Mouse (Mus musculus): Measurements from ENCODE around the gene Zan. TPM values are rescaled to one million over a fixed set of nuclear protein-coding genes. Genes with fewer than 3 reads are reported as not detected.

Gene Zan
- polyA plus RNA-seq (2012; rRNA removed; ENCODE audit: low replicate concordance) = 0.19 and 0.31 TPM in 2 replicates

DNA sequence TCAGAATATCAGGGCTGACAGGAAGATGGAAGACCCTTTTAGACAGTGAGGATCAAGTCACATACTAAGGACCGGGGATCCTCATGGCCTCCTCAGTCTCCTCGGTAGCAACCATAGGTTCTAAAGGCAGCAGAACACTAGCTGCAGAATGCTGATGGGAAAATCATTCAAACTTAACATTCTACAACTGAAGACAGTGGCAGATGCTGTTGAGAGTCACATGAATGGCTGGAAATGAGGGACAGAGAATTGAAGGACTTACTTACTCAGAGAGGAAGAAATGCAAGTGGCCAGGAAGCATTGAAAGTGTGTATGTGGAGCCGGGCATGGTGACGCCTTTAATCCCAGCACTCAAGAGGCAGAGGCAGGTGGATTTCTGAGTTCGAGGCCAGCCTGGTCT is at the start of gene Zan:
TSS of gene Zan (minus strand) at position 101 of the 400 bp plus-strand sequence.

GRCm38 (mm10) chr5:137518436-137518835 is 41.6 kb upstream of the Zan start, which contains the start of gene Gigyf1:
Gene Gigyf1 (plus strand): TSS chr5:137518548.

DNA sequence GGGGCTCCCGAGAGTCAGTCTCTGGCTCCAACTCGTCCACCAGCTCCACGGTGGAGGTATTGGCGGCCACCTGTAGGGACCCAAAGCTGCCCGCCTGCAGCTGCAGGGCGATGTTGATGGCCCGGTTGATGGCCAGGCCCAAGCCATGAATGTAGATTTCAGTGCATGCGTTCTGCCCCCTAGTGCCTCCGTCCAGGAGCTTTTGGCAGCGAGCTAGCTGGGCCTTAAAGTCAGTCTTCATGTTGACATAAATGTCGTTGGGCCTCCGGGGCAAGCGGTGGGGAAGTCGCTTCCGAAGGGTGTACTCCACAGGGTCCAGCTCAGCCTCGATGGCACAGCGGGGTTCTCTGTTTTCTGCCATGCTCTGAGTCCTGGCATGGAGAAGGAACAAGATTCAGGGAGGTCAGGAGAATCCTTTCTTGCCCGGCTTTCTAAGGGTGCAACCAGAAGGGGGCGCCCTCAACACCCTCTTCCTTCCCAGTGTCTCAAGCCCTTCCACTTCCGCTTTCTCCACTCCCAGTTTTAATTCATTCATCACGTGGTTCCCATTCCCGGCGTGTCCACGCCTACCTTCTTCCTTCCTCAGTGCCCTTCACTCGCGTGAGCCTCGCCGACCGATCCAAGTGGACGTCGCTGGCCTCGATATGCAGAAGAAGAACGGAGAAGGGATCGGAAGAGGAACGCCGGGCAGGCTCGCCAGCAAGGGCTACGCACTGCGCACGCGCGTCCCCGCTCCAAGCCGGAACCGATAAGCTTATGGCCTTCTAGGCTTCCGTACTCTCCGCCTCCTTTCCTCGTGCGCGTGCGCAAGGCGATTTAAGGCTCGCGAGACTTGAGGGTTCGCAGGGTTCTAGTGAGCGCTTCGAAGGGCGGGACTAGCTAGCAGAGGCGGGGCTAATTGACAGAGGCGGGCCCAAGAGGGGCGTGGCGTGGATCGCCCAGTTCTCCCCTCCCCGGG is 25.1 kb upstream of the Zan start, which contains the start of gene Pop7:
TSS of gene Pop7 (minus strand) at position 810 of the 958 bp plus-strand sequence.

DNA sequence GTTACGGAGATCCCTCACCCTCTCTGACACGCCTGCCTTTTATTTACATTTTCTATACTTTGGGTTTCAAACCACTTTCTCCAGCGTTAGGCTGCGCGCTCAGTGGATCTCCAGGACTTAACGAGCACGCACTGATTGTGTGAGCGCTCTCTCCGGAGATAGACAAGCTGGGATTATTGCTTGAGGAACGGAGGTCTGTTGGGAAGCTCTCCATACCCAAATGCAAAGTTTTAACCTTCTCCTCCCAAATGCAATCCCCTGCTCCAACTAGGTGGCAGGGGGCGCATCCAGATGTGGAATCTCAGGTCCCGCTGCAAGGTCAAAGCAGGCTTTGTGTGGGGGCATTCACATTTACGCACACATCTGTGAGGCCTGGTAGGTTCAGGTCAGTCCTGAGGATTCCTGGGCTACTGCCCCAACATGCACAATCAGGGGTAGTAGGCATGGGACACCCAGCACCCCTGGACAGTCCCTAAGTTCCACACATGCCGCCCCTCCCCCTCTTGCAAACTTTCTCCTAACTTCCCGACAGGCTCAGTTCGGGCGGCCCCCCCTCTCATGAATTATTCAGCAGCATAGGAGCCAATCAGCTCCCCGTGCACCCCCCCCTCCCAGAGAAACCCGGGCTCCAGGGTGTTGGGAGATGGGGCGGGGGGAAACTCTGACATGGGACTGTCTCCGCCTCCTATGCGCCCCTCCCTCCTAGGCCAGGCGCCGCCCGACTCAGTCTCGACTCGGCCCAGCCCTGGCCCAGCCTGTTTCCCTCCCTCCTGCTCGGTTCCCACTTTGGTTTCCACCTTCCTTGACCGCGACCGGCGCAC is 127.3 kb downstream of the Zan start, which contains the start of gene Ephb4:
TSS of gene Ephb4 (plus strand) at position 726 of the 821 bp plus-strand sequence.

GRCm38 (mm10) chr5:137333512-137334174 is 143.2 kb downstream of the Zan start, which contains the start of gene Slc12a9:
Gene Slc12a9 (minus strand): TSS chr5:137333597.

Other genes with a start within 250 kb of the Zan start
- 2.0 and 2.2 TPM in 2 replicates for gene Ache, start 189.5 kb downstream of the Zan start, polyA plus RNA-seq (2012; rRNA removed; ENCODE audit: low replicate concordance)
- 10.1 TPM in 2 replicates for gene Ufsp1, start 182.4 kb downstream of the Zan start, polyA plus RNA-seq (2012; rRNA removed; ENCODE audit: low replicate concordance)
- gene Srrt, start 169.4 kb downstream of the Zan start, polyA plus RNA-seq (2012; rRNA removed; ENCODE audit: low replicate concordance) = 95.3 and 209 TPM in 2 replicates
- gene Trip6, start 162.7 kb downstream of the Zan start, polyA plus RNA-seq (2012; rRNA removed; ENCODE audit: low replicate concordance) = 58.7 and 109 TPM in 2 replicates
- gene Slc12a9, start 143.5 kb downstream of the Zan start, polyA plus RNA-seq (2012; rRNA removed; ENCODE audit: low replicate concordance) = 19.7 and 28.1 TPM in 2 replicates
- gene Ephb4, start 127.0 kb downstream of the Zan start, polyA plus RNA-seq (2012; rRNA removed; ENCODE audit: low replicate concordance) = 51.9 and 77.0 TPM in 2 replicates
- 36.0 and 53.4 TPM in 2 replicates for gene Pop7, start 25.5 kb upstream of the Zan start, polyA plus RNA-seq (2012; rRNA removed; ENCODE audit: low replicate concordance)
- 25.9 and 42.7 TPM in 2 replicates for gene Gigyf1, start 41.5 kb upstream of the Zan start, polyA plus RNA-seq (2012; rRNA removed; ENCODE audit: low replicate concordance)
- not detected in 2 replicates for gene Epo, start 56.2 kb upstream of the Zan start, polyA plus RNA-seq (2012; rRNA removed; ENCODE audit: low replicate concordance)
- 882 and 932 TPM in 2 replicates for gene Gnb2, start 56.4 kb upstream of the Zan start, polyA plus RNA-seq (2012; rRNA removed; ENCODE audit: low replicate concordance)
- 0.14 and 1.6 TPM in 2 replicates for gene Actl6b, start 76.5 kb upstream of the Zan start, polyA plus RNA-seq (2012; rRNA removed; ENCODE audit: low replicate concordance)
- gene Tfr2, start 92.8 kb upstream of the Zan start, polyA plus RNA-seq (2012; rRNA removed; ENCODE audit: low replicate concordance) = 5.8 and 25.3 TPM in 2 replicates
- gene Mospd3, start 124.0 kb upstream of the Zan start, polyA plus RNA-seq (2012; rRNA removed; ENCODE audit: low replicate concordance) = 85.2 and 108 TPM in 2 replicates
- 140 and 168 TPM in 2 replicates for gene Pcolce, start 136.7 kb upstream of the Zan start, polyA plus RNA-seq (2012; rRNA removed; ENCODE audit: low replicate concordance)
- gene Fbxo24, start 151.9 kb upstream of the Zan start, polyA plus RNA-seq (2012; rRNA removed; ENCODE audit: low replicate concordance) = 0.71 and 0.79 TPM in 2 replicates
- 37.2 and 60.0 TPM in 2 replicates for gene Lrch4, start 152.1 kb upstream of the Zan start, polyA plus RNA-seq (2012; rRNA removed; ENCODE audit: low replicate concordance)
- gene Gm20605, start 152.1 kb upstream of the Zan start, polyA plus RNA-seq (2012; rRNA removed; ENCODE audit: low replicate concordance) = 14.9 and 32.2 TPM in 2 replicates
- gene Sap25, start 164.3 kb upstream of the Zan start, polyA plus RNA-seq (2012; rRNA removed; ENCODE audit: low replicate concordance) = 60.1 and 83.8 TPM in 2 replicates
- gene Irs3, start 168.7 kb upstream of the Zan start, polyA plus RNA-seq (2012; rRNA removed; ENCODE audit: low replicate concordance) = 29.5 and 86.2 TPM in 2 replicates
- 32.7 and 54.1 TPM in 2 replicates for gene Agfg2, start 207.7 kb upstream of the Zan start, polyA plus RNA-seq (2012; rRNA removed; ENCODE audit: low replicate concordance)

Measured in subcutaneous adipose tissue, adult 2 months (tissue).